Mouse (Mus musculus) layer of hippocampus, adult 9-10 months (tissue): ENCODE measurements around the gene Rgl1.

ENCODE experiments used
- DNase-seq: peaks from one replicate; pipeline ENCODE4 v3.0.0; 2022; ENCODE audit warnings: low spot score

Gene Rgl1

GRCm38 (mm10) chr1:152615987-152616776, 150.0 kb downstream of the Rgl1 start:
- DNase-seq: no peak

GRCm38 (mm10) chr1:152614743-152615380, 151.3 kb downstream of the Rgl1 start:
- no peak for DNase-seq

GRCm38 (mm10) chr1:152613158-152613857, 152.8 kb downstream of the Rgl1 start:
- DNase-seq: no peak

GRCm38 (mm10) chr1:152612535-152613157, 153.5 kb downstream of the Rgl1 start:
- DNase-seq: no peak

GRCm38 (mm10) chr1:152609547-152609946, 156.6 kb downstream of the Rgl1 start:
- DNase-seq: no peak

- no peak for DNase-seq
Measured at GRCm38 (mm10) chr1:152609006-152609405, 157.1 kb downstream of the Rgl1 start.

GRCm38 (mm10) chr1:152607765-152608164, 158.4 kb downstream of the Rgl1 start:
- no peak for DNase-seq

- no peak for DNase-seq
Measured at GRCm38 (mm10) chr1:152606727-152607126, 159.4 kb downstream of the Rgl1 start.

GRCm38 (mm10) chr1:152605895-152606625, 160.1 kb downstream of the Rgl1 start:
- no peak for DNase-seq

GRCm38 (mm10) chr1:152604147-152604546, 162.0 kb downstream of the Rgl1 start:
- no peak for DNase-seq

GRCm38 (mm10) chr1:152603628-152604027, 162.5 kb downstream of the Rgl1 start:
- no peak for DNase-seq

- DNase-seq: no peak
Measured at GRCm38 (mm10) chr1:152600494-152600893, 165.7 kb downstream of the Rgl1 start.

- DNase-seq: no peak
Measured at GRCm38 (mm10) chr1:152599347-152599746, 166.8 kb downstream of the Rgl1 start.

GRCm38 (mm10) chr1:152594690-152595089, 171.5 kb downstream of the Rgl1 start:
- no peak for DNase-seq

GRCm38 (mm10) chr1:152593831-152594549, 172.2 kb downstream of the Rgl1 start:
- DNase-seq: no peak

- DNase-seq: no peak
Measured at GRCm38 (mm10) chr1:152593382-152593781, 172.8 kb downstream of the Rgl1 start.

GRCm38 (mm10) chr1:152592609-152593008, 173.5 kb downstream of the Rgl1 start:
- no peak for DNase-seq

- DNase-seq: no peak
Measured at GRCm38 (mm10) chr1:152591746-152592498, 174.2 kb downstream of the Rgl1 start.

GRCm38 (mm10) chr1:152590321-152590720, 175.8 kb downstream of the Rgl1 start:
- DNase-seq: no peak

- DNase-seq: no peak
Measured at GRCm38 (mm10) chr1:152589331-152589935, 176.7 kb downstream of the Rgl1 start.
